Mouse (Mus musculus): ENCODE data around the gene Actn1.

The Actn1 gene

DNA sequence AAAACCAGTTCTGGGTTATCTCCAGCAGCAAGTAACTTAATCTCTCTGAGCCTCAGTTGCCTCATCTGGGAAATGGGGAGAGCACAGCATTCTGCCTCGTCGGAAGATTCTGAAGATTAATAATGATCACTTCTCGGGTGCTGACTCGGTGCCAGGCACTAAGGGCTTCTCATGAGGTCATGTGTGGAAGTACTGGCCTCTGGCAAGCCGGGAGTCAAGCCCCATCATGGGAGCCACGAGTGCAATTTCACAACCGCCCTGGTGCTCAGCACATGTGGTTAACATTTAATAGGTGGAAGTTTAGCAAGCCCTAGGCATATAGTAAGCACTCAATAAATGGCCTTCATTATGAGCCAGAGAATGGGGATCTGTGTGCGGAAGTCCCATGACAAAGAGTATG is 125.0 kb downstream of the Actn1 start:
- DNase-seq (ENCODE audit: low spot score) = no peak

- no peak for DNase-seq (ENCODE audit: low spot score)
Observed at GRCm38 (mm10) chr12:80133011-80133545, 127.1 kb downstream of the Actn1 start.

DNA sequence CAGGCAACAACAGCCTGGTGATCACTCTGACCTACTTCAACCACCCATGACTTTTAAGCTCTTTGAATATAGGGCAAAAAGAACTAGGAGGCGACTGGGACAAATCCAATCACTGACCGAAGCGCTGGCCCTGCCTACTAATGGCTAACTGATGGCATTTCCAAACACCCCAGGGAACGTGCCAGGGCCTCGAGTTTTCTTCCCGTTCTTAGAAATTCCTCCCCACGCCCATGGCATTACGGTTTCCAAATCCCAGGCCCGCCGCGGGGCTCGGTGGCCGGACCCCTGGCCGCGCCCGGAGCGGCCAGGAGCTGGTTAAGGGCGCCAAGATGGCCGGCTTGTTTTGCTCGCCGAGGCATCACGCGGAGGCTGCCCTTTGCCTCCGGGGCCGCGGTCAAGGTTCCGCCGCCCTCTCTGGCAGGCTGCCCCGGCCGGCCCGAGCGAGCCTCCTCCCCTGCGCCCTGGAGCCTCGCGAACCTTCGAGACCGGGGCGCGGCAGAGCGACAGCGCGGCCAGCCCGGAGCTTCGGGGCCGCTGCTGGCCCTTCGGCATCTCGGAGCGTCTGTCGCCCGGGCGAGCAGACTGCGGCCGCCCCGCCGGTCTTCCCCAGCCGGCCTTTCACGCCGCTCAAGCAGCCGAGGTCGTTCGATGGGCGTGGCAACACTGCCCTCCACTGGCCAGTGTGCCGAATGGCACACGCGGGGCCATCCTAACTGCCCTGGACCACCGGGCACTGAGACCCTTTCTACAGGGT is 127.7 kb downstream of the Actn1 start:
- peak; percentile 73 for DNase-seq (ENCODE audit: low spot score)

- peak; percentile 40 for DNase-seq (ENCODE audit: low spot score)
Observed at GRCm38 (mm10) chr12:80131359-80132249, 128.6 kb downstream of the Actn1 start.

DNA sequence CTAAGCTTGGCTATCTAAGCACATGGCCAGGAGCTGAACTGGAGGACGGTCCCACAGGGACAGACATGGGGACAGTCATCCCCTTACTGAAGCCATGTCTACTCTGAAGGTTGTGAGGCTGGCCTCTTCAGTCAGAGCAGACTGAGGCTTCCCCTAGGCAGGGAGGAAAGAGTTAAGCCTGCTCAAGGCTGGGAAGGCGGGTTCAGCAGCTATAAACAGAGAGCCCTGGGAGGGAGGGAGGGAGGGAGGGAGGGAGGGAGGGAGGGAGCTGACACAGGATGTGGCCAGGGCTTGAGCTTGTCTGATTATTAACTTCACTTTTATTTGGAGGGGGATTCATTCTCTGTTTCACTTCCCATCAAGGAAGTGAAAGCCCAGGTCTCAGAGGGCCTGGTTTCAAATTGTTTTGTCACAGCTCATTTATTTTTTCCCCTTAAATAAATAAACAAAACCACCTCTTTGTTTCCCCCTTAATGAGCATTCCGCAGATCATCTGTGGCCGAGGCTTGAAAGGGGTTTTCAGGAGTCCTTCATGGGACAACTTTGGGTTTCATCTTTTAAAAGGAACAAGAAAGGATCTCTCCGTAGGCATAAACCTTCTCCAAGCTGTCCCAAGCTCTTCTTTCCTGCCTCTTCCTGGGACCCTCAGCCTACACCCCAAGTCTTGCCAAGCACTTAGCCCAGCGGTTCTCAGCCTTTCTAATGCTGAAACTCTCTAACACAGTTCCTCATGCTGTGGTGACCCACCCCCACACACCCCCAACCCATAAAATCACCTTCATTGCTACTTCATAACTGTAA is 129.4 kb downstream of the Actn1 start:
- DNase-seq (ENCODE audit: low spot score) = peak; percentile 65

GRCm38 (mm10) chr12:80129531-80129930 is 130.6 kb downstream of the Actn1 start:
- peak; percentile 47 for DNase-seq (ENCODE audit: low spot score)

GRCm38 (mm10) chr12:80127191-80127762 is 132.9 kb downstream of the Actn1 start:
- no peak for DNase-seq (ENCODE audit: low spot score)

DNA sequence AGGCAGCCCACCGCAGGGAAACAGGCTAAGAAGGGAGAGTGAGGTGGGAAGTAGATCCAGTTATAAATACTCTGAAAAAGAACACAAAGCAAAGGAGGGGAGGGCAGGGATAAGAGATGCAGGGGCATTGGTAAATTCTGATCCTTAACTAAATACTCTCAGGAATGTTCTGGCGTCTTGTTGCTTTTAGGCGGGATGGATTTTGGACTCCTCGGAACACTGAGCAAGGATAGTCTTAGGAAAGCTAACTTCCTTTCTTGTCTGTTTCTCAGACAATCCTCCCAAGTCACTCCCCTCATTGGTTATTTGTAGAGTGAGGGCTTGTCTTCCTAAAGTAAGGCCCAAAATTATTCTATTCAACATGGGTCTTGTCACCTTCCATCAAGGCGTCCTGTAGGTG is 134.9 kb downstream of the Actn1 start:
- no peak for DNase-seq (ENCODE audit: low spot score)

- no peak for DNase-seq (ENCODE audit: low spot score)
Observed at GRCm38 (mm10) chr12:80124756-80125155, 135.4 kb downstream of the Actn1 start.

DNA sequence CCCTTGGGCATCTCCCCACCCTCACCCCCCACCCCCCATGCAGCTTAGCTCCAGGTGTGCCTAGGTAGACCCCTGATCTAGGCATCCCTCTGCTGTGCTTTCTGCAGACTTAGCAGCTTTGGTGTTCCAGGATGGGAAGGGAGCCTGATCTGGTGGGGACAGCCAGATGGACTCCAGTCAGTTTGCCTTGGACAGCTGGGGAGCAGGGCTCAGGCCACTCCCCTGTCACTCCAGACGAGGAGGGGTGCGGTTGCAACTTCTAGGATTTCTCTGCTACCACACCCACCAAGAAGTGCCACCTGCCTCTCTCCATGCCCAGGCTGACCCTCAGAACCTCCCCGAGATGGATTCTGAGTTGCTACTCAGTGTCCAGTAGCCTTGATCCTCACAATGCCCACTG is 136.0 kb downstream of the Actn1 start:
- no peak for DNase-seq (ENCODE audit: low spot score)

- no peak for DNase-seq (ENCODE audit: low spot score)
Observed at GRCm38 (mm10) chr12:80123227-80123803, 136.9 kb downstream of the Actn1 start.

DNA sequence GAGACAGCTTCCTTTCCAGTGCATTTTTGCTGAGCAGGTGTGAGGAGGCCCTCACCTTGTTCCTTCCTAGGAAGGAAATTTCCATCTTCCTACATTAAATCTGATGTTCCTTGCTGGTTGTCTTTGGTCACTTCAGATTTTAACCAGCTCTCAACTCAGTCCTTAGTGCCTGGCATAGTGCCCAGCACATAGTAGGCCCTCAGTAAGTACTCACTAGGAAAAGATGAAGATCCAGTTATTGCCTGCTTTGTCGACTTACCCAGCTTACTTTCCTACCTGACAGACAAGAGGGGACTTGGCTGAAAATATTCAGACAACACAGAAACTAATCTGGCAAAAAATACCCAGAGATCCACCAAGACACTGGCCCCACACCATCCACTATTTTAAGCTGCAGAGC is 138.7 kb downstream of the Actn1 start:
- no peak for DNase-seq (ENCODE audit: low spot score)

DNA sequence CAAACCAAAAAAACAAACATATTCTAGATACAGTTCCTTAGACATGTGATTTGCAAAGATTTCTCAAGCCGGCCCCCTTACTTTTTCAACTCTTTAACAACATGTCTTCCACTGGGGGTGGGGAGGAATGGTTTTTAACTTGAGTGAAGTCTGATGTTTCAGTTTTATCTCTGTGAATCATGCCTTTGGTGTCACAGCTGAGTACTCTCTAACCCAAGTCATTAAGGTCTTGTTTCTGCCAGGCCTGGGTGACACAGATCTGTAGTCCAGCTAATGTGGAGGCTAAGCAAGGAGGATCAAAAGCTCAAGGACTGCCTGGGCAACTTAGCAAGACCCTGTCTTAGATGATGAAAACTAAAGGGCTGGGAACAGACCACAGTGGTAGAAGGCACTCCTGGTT is 141.6 kb downstream of the Actn1 start:
- no peak for DNase-seq (ENCODE audit: low spot score)

Data from T-cell, adult 2 months (primary cell).